Mouse (Mus musculus) heart, embryonic 16.5 days (tissue): ENCODE measurements around the gene Cbr2. TPM values are rescaled to one million over a fixed set of nuclear protein-coding genes. Genes with fewer than 3 reads are reported as not detected.
A peak's percentile ranks its signal among the peaks of the same experiment; 100 is the strongest.
"Not testable (repeated sequence)": the region's sequence is repeated elsewhere in the genome, so short reads cannot be mapped to it uniquely, and the experiment has no call there.

ENCODE experiments used
- ATAC-seq: fragments of 200-750 bp; cut with Nextera tagmentation; replicated peaks from 2 replicates; pipeline ENCODE4 v1.8.0; 2017; ENCODE audit warnings: moderate number of reproducible peaks; ENCODE audit not compliant: insufficient read depth, low FRiP score; ENCODE audit errors: extremely low read depth
- H3K27ac ChIP-seq: fragments of 300-500 bp; sonication (generic); 2 replicates; pipeline ENCODE4 v1.5.1; 2014; ENCODE audit warnings: mild to moderate bottlenecking, low read length, control low read depth, moderate library complexity
- H3K27me3 ChIP-seq: fragments of 300-500 bp; sonication (generic); 2 replicates; pipeline ENCODE4 v1.6.1; 2014; ENCODE audit warnings: low read length, mixed read lengths; ENCODE audit not compliant: control insufficient read depth, insufficient read depth
- H3K36me3 ChIP-seq: fragments of 300-500 bp; sonication (generic); 2 replicates; pipeline ENCODE4 v1.6.1; 2014; ENCODE audit not compliant: control insufficient read depth, insufficient read depth
- H3K4me1 ChIP-seq: fragments of 300-500 bp; sonication (generic); 2 replicates; pipeline ENCODE4 v1.6.1; 2014; ENCODE audit warnings: low read length, mixed read lengths; ENCODE audit not compliant: control insufficient read depth, insufficient read depth
- H3K4me2 ChIP-seq: fragments of 300-500 bp; sonication (generic); 2 replicates; pipeline ENCODE4 v1.6.1; 2014; ENCODE audit warnings: low read depth, mild to moderate bottlenecking, control low read depth, low read length
- H3K4me3 ChIP-seq: fragments of 300-500 bp; sonication (generic); 2 replicates; pipeline ENCODE4 v1.5.1; 2014; ENCODE audit warnings: mild to moderate bottlenecking, control low read depth, low read length
- H3K9ac ChIP-seq: fragments of 300-500 bp; sonication (generic); 2 replicates; pipeline ENCODE4 v1.6.1; 2014; ENCODE audit warnings: low read length, control low read depth
- H3K9me3 ChIP-seq: fragments of 300-500 bp; sonication (generic); replicated peaks from 2 replicates; pipeline ENCODE4 v1.6.1; 2016; ENCODE audit warnings: low read length; ENCODE audit not compliant: control insufficient read depth
- WGBS: fragments of 180-500 bp; shearing (Covaris S2); extraction: QIAGEN DNeasy Blood & Tissue Kit; methylation state at CpG from one replicate; pipeline ENCODE4 v1.1.7; 2014; 5-methylcytosine and 5-hydroxymethylcytosine counted together
- polyA plus RNA-seq: library from polyadenylated mRNA; unstranded; fragments of >200 nt; fragmentation: Nextera tagmentation; extraction: Ambion mirVana; gene quantifications from 2 replicates; pipeline ENCODE4 v1.2.1, GENCODE M21; 2015

The Cbr2 gene
- polyA plus RNA-seq, 1 experiment from 2014 or later = 59.4 TPM

- not testable (repeated sequence) for H3K36me3 ChIP-seq, ATAC-seq, H3K27ac ChIP-seq, H3K9ac ChIP-seq, H3K4me1 ChIP-seq, H3K4me3 ChIP-seq, H3K9me3 ChIP-seq, H3K4me2 ChIP-seq, H3K27me3 ChIP-seq
- 40% methylated on average over 3 of the region's 7 CpGs for WGBS
Measured at GRCm38 (mm10) chr11:120767023-120767422, 35.1 kb upstream of the Cbr2 start.

DNA sequence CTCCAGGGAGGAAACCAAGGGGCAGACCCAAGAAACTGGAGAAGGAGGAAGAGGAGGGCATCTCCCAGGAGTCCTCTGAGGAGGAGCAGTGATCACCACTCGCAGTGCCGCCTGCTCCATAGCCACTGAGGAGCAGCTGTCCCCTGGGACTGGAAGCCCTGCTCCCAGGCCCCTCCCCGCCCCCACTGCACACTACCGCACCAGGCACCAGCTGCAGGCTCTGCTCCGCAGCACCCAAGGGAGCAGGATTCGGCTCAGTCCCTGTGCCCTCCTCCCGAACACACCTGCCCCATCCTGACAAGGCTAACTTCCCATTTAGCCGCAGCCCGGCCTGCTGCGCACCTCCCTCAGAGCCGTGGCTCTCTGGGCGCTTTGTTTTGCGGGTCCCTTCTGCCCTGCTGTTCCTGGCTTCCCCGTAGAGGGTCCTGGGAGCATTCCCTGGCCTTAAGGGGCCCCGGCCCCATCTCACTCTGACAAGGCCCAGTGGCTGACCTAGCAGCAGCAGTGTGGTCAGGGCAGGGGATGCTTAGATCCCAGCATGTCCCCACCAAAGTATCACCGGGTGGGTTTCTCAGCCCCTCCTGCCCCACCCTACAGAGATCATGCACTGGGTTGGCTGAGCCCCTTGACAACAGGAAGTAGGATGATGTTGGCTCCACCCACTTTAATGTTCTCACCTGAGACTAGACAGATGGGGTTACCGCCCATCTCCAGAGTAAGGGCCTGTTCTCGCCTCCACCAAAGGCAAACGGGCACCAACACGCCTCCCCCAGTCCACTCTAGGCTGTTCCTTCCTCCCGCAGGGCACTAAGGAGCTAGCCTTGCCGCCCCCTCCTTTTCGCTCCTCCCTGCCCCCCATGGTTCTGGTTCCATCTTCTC is 31.4 kb upstream of the Cbr2 start:
- Histone ChIP-seq H3K4me2 (peak overlapping the region; percentile 49), H3K9me3 (peaks cover 13% of the 10 kb centered on the region)
- ATAC-seq, H3K4me1 ChIP-seq, H3K4me3 ChIP-seq, H3K36me3 ChIP-seq, H3K9ac ChIP-seq, H3K27me3 ChIP-seq, H3K27ac ChIP-seq: not testable (repeated sequence)
- WGBS = 17% methylated on average over 1 of the region's 23 CpGs

DNA sequence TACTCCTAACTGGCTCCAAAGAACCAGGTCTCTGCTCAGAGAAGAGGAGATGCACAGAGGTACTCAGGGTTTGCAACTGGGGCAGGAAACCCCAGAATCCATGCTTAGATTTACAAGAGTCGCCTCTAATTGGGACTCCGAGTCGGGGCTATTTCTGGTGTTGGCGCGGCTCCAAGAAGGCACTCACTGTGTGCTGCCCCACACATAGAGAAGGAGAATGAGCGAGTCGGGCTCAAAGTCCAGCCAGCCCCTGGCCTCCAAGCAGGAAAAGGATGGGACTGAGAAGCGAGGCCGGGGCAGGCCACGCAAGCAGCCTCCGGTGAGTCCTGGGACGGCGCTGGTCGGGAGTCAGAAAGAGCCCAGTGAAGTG is 30.7 kb upstream of the Cbr2 start, which contains the start of gene Hmga1b:
Gene Hmga1b, plus strand, starts transcription at position 123 of the 370 bp plus-strand sequence.
- 10% methylated on average over 14 of the region's 14 CpGs for WGBS
- H3K4me1 ChIP-seq, H3K36me3 ChIP-seq, H3K27ac ChIP-seq, H3K27me3 ChIP-seq: not testable (repeated sequence)
- H3K9ac ChIP-seq = peak within 1 kb of the TSS; percentile 62
- ATAC-seq = peak; percentile 49; the same call in 1 of the 2 replicates
- peak within 1 kb of the TSS; percentile 49 for H3K4me2 ChIP-seq
- peaks cover 20% of the 10 kb centered on the region for H3K9me3 ChIP-seq
- peak within 1 kb of the TSS; percentile 6; the same call in 1 of the 2 replicates for H3K4me3 ChIP-seq

DNA sequence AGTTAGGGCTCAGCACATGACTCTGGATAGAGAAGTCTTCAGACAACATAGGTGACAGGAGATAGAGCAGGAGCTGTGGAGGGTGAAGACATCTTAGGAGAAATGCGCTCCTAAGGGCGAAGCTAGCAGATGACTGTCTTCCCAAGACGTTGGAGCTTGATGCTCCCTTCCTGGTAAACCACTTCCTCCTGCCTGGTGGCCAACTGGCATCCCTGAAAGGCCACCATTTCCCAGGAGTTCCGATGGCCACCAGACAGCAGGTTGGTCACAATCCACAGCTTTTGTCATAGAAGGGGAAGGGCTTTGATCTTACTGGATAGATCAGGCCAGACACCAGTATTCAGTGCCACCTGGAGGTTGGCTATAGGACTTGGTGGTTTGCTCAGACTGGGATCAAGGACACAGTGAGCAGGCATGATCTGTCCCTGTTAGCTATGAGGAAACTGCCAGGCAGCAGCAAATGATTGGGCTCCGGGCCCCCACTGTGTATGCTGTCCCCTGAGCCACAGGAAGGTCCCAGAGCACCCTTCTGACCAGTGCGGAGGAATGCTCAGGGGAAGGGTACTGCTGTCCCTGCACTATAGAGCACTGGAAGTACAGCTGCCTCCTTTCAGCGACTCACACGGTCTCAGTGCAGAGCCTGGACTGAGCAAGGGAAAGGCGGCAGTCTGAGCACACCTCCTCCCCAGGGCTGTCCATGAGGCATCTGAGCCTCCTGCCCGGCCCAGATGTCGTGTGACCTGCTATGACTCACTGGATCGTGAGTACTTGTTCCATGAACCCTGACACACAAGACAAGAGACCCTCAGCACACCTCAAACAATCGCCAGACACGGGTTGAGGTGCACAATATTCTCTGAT is 30.1 kb upstream of the Cbr2 start:
- Histone ChIP-seq H3K9me3 (peaks cover 22% of the 10 kb centered on the region), H3K9ac (peak overlapping the region; percentile 62), H3K4me2 (peak overlapping the region; percentile 49), H3K27me3 (0 out of 2 replicates have a peak, but pooled peaks cover 5% of the 10 kb centered on the region), H3K4me1 (peaks cover 6% of the 10 kb centered on the region), H3K36me3 (no peaks in the 10 kb centered on the region), H3K27ac (no peak overlapping the region), H3K4me3 (0 out of 2 replicates have a peak overlapping the region, but pooled peaks have one; percentile 6)
- 49% methylated on average over 14 of the region's 14 CpGs for WGBS
- ATAC-seq = peak; percentile 56; the same call in 1 of the 2 replicates

DNA sequence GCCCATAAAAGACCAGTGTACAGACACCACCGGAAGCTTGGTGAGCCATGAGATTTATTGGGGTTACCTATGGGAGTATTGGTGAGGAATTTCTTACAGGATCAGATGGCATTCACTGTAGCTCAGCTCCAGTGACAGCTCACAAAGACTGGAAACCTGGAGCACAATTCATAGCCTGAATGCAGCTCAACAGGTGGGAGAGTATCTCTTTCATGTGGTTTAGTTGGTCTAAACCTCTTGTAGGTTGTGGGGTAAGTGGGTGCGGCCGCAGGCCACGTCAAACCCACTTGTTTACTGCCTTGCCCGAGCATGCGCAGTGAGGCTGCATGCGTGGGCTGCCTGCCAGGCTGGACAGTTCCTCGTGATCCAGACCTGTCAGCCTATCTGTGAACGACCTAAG is 28.3 kb upstream of the Cbr2 start:
- WGBS = 74% methylated on average over 9 of the region's 9 CpGs
- H3K9me3 ChIP-seq = peaks cover 25% of the 10 kb centered on the region
- no peak overlapping the region for H3K4me2 ChIP-seq
- H3K9ac ChIP-seq = no peak overlapping the region
- H3K4me3 ChIP-seq = no peak overlapping the region
- peaks cover 6% of the 10 kb centered on the region for H3K4me1 ChIP-seq
- no peaks in the 10 kb centered on the region for H3K36me3 ChIP-seq
- H3K27me3 ChIP-seq = no peaks in the 10 kb centered on the region
- H3K27ac ChIP-seq = no peak overlapping the region
- no peak for ATAC-seq

DNA sequence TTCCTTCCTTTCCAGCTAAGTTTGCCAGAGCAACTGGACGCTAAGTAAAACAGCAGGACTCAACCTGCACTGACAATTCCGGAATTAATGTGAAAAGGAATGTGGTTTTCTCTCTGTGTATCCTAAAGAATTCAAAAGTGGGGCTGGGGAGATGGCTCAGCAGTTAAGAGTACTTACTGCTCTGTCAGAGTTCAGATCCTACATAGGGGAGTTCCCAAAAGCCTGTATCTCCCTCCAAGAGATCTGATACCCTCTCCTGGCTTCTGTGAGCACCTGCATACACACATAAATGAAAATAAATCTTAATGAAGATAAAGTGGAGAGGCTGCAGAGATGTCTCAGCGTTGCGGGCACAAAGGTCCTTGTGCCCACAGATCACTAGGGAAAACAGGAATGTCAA is 19.7 kb upstream of the Cbr2 start:
- ATAC-seq = no peak
- H3K27ac ChIP-seq = no peak overlapping the region
- H3K4me2 ChIP-seq = no peak overlapping the region
- H3K9me3 ChIP-seq = no peaks in the 10 kb centered on the region
- H3K27me3 ChIP-seq = no peaks in the 10 kb centered on the region
- WGBS = 58% methylated on average over 4 of the region's 4 CpGs
- H3K4me3 ChIP-seq = no peak overlapping the region
- H3K4me1 ChIP-seq = no peaks in the 10 kb centered on the region
- no peak overlapping the region for H3K9ac ChIP-seq
- H3K36me3 ChIP-seq = no peaks in the 10 kb centered on the region

DNA sequence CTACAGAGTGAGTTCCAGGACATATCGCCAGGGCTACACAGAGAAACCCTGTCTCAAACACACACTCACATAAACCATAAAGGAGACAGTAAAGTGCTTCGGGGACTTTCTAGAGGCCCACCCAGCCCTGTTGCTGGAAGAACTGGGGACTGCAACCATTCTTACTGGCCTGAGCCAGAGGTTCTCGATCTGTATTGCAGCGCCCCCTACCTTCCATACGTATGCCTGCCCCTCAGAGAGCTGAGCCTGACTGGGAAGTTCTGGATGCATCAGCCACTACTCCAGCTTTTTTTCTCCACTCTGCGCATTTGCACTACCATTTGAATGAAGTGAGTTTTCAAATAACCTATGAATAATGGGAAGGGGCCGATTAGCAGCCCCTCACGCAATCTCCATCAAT is 17.5 kb upstream of the Cbr2 start:
- H3K9ac ChIP-seq = no peak overlapping the region
- no peaks in the 10 kb centered on the region for H3K4me1 ChIP-seq
- H3K36me3 ChIP-seq = no peaks in the 10 kb centered on the region
- H3K9me3 ChIP-seq = no peaks in the 10 kb centered on the region
- 47% methylated on average over 8 of the region's 8 CpGs for WGBS
- H3K27ac ChIP-seq = no peak overlapping the region
- ATAC-seq = no peak
- no peak overlapping the region for H3K4me3 ChIP-seq
- H3K4me2 ChIP-seq = no peak overlapping the region
- no peaks in the 10 kb centered on the region for H3K27me3 ChIP-seq

GRCm38 (mm10) chr11:120747974-120748373 is 16.1 kb upstream of the Cbr2 start:
- 77% methylated on average over 4 of the region's 4 CpGs for WGBS
- Histone ChIP-seq H3K4me2 (no peak overlapping the region), H3K27me3 (no peaks in the 10 kb centered on the region), H3K9me3 (no peaks in the 10 kb centered on the region), H3K4me3 (no peak overlapping the region), H3K4me1 (no peaks in the 10 kb centered on the region), H3K9ac (no peak overlapping the region), H3K27ac (no peak overlapping the region), H3K36me3 (no peaks in the 10 kb centered on the region)
- no peak for ATAC-seq
